Mouse (Mus musculus): ENCODE results near the gene Chuk. TPM values are rescaled to one million over a fixed set of nuclear protein-coding genes. Genes with fewer than 3 reads are reported as not detected.

The Chuk gene
- polyA plus RNA-seq, 1 experiment from 2014 or later = 29.6 TPM

- H3K4me2 ChIP-seq (ENCODE audit: low read depth, low read length) = no peak overlapping the region
- DNase-seq = peak; percentile 26
- H3K4me3 ChIP-seq (ENCODE audit: low read depth, low read length) = no peak overlapping the region
- no peaks in the 10 kb centered on the region for H3K27me3 ChIP-seq (ENCODE audit: insufficient read depth, low read length)
- H3K27ac ChIP-seq (ENCODE audit: low read depth) = no peak overlapping the region
- no peak overlapping the region for H3K9ac ChIP-seq (replicated peaks)
- TF ChIP-seq EP300 (IDR thresholded peaks at IDR 0.05; ENCODE audit: low read depth) (no peak), CTCF (IDR thresholded peaks at IDR 0.05; ENCODE audit: low read depth) (peak; percentile 55)
- H3K9me3 ChIP-seq (ENCODE audit: low read length) = no peaks in the 10 kb centered on the region
- 64% methylated on average over 7 of the region's 7 CpGs for WGBS (ENCODE audit: insufficient replicate concordance)
- no peak for ATAC-seq
- H3K4me1 ChIP-seq (ENCODE audit: insufficient read depth) = peaks cover 7% of the 10 kb centered on the region
- H3K36me3 ChIP-seq (replicated peaks; ENCODE audit: insufficient read depth, low read length) = peaks cover 38% of the 10 kb centered on the region
These were observed 4.4 kb upstream of the Chuk start for GRCm38 (mm10) chr19:44111706-44112105.

DNA sequence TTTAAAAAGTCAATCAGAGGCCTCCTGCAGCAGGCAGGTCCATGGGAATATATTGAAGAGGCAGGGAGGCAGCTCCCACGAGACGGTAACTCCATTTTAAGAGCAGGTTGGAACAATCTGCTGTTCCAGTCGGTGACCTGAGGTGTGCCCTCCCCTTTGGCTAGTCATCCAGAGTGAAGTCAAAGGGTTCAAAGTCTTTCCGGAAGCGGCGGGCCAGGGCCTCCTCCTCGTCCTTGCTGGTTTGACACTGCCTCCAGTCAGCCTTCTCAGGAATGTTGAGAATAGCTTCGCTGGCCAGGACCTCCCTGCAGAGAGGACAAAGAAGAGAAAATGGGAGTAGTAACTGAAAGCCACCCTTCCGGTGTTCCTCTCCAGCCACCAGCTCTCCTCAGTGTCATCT lies 3.1 kb upstream of the Chuk start:
- Histone ChIP-seq H3K36me3 (replicated peaks; ENCODE audit: insufficient read depth, low read length) (peaks cover 32% of the 10 kb centered on the region), H3K4me2 (ENCODE audit: low read depth, low read length) (no peak overlapping the region), H3K27me3 (ENCODE audit: insufficient read depth, low read length) (no peaks in the 10 kb centered on the region), H3K9ac (replicated peaks) (no peak overlapping the region; the same call in 1 of the 2 replicates), H3K9me3 (ENCODE audit: low read length) (no peaks in the 10 kb centered on the region), H3K4me3 (ENCODE audit: low read depth, low read length) (no peak overlapping the region), H3K27ac (ENCODE audit: low read depth) (peak overlapping the region; percentile 75), H3K4me1 (ENCODE audit: insufficient read depth) (peaks cover 17% of the 10 kb centered on the region)
- ATAC-seq = peak; percentile 47; the same call in 1 of the 2 replicates
- peak; percentile 65 for DNase-seq
- TF ChIP-seq EP300 (IDR thresholded peaks at IDR 0.05; ENCODE audit: low read depth) = no peak; the same call in 1 of the 2 replicates
- no peak for TF ChIP-seq CTCF (IDR thresholded peaks at IDR 0.05; ENCODE audit: low read depth)
- WGBS (ENCODE audit: insufficient replicate concordance) = 59% methylated on average over 9 of the region's 9 CpGs

GRCm38 (mm10) chr19:44108996-44109395 lies 1.7 kb upstream of the Chuk start:
- no peak for TF ChIP-seq CTCF (IDR thresholded peaks at IDR 0.05; ENCODE audit: low read depth)
- no peak for TF ChIP-seq EP300 (IDR thresholded peaks at IDR 0.05; ENCODE audit: low read depth)
- peaks cover 23% of the 10 kb centered on the region for H3K36me3 ChIP-seq (replicated peaks; ENCODE audit: insufficient read depth, low read length)
- no peak overlapping the region for H3K4me2 ChIP-seq (ENCODE audit: low read depth, low read length)
- H3K9me3 ChIP-seq (ENCODE audit: low read length) = no peaks in the 10 kb centered on the region
- H3K27ac ChIP-seq (ENCODE audit: low read depth) = no peak overlapping the region
- DNase-seq (no peak), ATAC-seq (no peak)
- H3K9ac ChIP-seq (replicated peaks) = no peak overlapping the region
- H3K4me1 ChIP-seq (ENCODE audit: insufficient read depth) = peaks cover 25% of the 10 kb centered on the region
- H3K27me3 ChIP-seq (ENCODE audit: insufficient read depth, low read length) = no peaks in the 10 kb centered on the region
- no peak overlapping the region for H3K4me3 ChIP-seq (ENCODE audit: low read depth, low read length)

DNA sequence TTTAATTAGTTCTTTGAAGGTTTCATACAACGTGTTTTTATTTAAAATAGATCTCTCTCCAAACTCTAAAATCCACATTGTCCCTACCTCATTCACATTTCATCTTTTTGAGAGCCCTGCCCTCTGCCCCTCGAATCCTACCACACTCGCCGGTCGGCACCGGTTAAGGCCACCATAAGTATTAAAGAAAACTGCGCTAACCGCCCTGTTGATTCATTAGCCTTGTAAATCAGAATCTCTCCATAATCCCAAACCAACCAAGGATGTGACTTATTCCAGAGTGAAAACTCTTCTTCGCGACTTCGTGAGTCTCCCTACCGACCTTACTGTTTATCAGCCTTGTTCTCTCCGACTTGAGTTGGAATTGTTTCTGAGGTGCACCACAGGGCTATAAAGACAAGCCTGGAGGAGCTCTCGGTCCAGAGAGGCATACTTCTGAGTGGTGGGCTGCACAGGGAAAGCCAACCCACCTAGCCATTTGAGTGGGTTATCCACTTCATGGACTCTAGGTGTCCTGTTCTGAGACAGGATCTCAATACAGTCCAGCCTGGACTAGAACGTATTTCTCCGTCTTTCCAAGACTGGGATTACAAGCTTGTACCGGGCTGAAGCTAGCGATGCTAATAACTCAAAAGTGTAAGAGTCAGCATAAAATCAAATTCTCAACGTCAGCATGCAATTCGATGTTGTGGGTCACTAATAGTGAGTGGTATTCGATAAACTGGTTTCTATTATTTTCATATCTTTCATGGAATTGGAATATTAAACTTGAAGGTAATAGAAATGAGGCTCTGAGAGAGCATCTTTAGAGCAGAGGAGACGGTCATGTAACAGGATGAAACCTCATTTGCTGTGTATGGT lies 611 bp upstream of the Chuk start:
- TF ChIP-seq CTCF (IDR thresholded peaks at IDR 0.05; ENCODE audit: low read depth) (no peak), EP300 (IDR thresholded peaks at IDR 0.05; ENCODE audit: low read depth) (peak; percentile 6; the same call in 1 of the 2 replicates)
- 34% methylated on average over 22 of the region's 22 CpGs for WGBS (ENCODE audit: insufficient replicate concordance)
- Histone ChIP-seq H3K4me1 (ENCODE audit: insufficient read depth) (peaks cover 25% of the 10 kb centered on the region), H3K36me3 (replicated peaks; ENCODE audit: insufficient read depth, low read length) (peaks cover 14% of the 10 kb centered on the region), H3K27ac (ENCODE audit: low read depth) (peak overlapping the region; percentile 59), H3K4me3 (ENCODE audit: low read depth, low read length) (peak overlapping the region; percentile 97), H3K9ac (replicated peaks) (peak overlapping the region; percentile 98), H3K4me2 (ENCODE audit: low read depth, low read length) (peak overlapping the region; percentile 80), H3K27me3 (ENCODE audit: insufficient read depth, low read length) (no peaks in the 10 kb centered on the region), H3K9me3 (ENCODE audit: low read length) (no peaks in the 10 kb centered on the region)
- no peak for ATAC-seq
- DNase-seq = no peak

- Histone ChIP-seq H3K4me2 (ENCODE audit: low read depth, low read length) (no peak overlapping the region), H3K9me3 (ENCODE audit: low read length) (no peaks in the 10 kb centered on the region), H3K9ac (replicated peaks) (no peak overlapping the region), H3K4me3 (ENCODE audit: low read depth, low read length) (no peak overlapping the region), H3K36me3 (replicated peaks; ENCODE audit: insufficient read depth, low read length) (peaks cover 20% of the 10 kb centered on the region), H3K4me1 (ENCODE audit: insufficient read depth) (peaks cover 23% of the 10 kb centered on the region), H3K27ac (ENCODE audit: low read depth) (no peak overlapping the region), H3K27me3 (ENCODE audit: insufficient read depth, low read length) (no peaks in the 10 kb centered on the region)
- no peak for TF ChIP-seq EP300 (IDR thresholded peaks at IDR 0.05; ENCODE audit: low read depth)
- no peak for TF ChIP-seq CTCF (IDR thresholded peaks at IDR 0.05; ENCODE audit: low read depth)
- 81% methylated on average over 1 of the region's 1 CpGs for WGBS (ENCODE audit: insufficient replicate concordance)
- DNase-seq = no peak
- ATAC-seq = no peak
These were observed 2.9 kb downstream of the Chuk start for GRCm38 (mm10) chr19:44104393-44104792.

DNA sequence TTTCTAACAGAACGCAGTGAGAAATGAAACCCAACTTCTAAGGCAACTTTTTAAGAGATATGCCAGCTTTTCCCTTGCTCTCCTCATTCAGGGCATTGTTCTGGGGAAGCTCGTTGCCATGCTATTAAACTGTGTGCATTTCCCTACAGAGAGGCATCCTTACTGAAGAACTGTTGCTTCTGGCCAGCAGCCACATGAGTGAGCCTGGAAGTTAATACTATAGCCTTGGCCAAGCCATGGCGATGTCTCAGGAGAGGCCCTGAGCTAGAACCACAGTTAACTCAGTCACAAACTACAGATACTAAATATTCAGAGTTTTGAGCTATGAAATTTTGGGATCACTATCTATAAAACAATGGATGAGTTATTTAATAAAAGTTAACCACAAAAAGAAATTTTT lies 4.3 kb downstream of the Chuk start:
- Histone ChIP-seq H3K4me1 (ENCODE audit: insufficient read depth) (peaks cover 22% of the 10 kb centered on the region), H3K27ac (ENCODE audit: low read depth) (no peak overlapping the region), H3K36me3 (replicated peaks; ENCODE audit: insufficient read depth, low read length) (peaks cover 30% of the 10 kb centered on the region), H3K9me3 (ENCODE audit: low read length) (no peaks in the 10 kb centered on the region), H3K4me2 (ENCODE audit: low read depth, low read length) (no peak overlapping the region), H3K27me3 (ENCODE audit: insufficient read depth, low read length) (no peaks in the 10 kb centered on the region), H3K9ac (replicated peaks) (no peak overlapping the region), H3K4me3 (ENCODE audit: low read depth, low read length) (no peak overlapping the region)
- DNase-seq = no peak
- WGBS (ENCODE audit: insufficient replicate concordance) = 93% methylated on average over 3 of the region's 3 CpGs
- no peak for ATAC-seq
- TF ChIP-seq CTCF (IDR thresholded peaks at IDR 0.05; ENCODE audit: low read depth) (no peak), EP300 (IDR thresholded peaks at IDR 0.05; ENCODE audit: low read depth) (no peak)
